Mouse (Mus musculus): ENCODE results near the gene Cldn24. TPM values are rescaled to one million over a fixed set of nuclear protein-coding genes. Genes with fewer than 3 reads are reported as not detected.
A peak's percentile ranks its signal among the peaks of the same experiment; 100 is the strongest.

Cldn24 gene
- total and polyA plus RNA-seq, 2 experiments from 2014 or later, result not detected

- Histone ChIP-seq H3K4me1 (ENCODE audit: insufficient read depth) (no peaks in the 10 kb centered on the region), H3K9ac (no peak overlapping the region), H3K9me3 (ENCODE audit: low read length) (no peaks in the 10 kb centered on the region), H3K4me3 (ENCODE audit: low read depth, low read length) (no peak overlapping the region), H3K27me3 (ENCODE audit: insufficient read depth, low read length) (no peaks in the 10 kb centered on the region), H3K27ac (ENCODE audit: low read depth, low read length) (no peak overlapping the region), H3K36me3 (ENCODE audit: insufficient read depth) (peaks cover 11% of the 10 kb centered on the region; the same call in 1 of the 2 replicates), H3K4me2 (ENCODE audit: low read depth) (no peak overlapping the region)
- WGBS, result 79% methylated on average over 8 of the region's 8 CpGs
- DNase-seq (no peak), ATAC-seq (no peak)
- no peak for TF ChIP-seq CTCF (IDR thresholded peaks at IDR 0.05; ENCODE audit: low read depth)
Measured at GRCm38 (mm10) chr8:47866568-47866967, 44.6 kb downstream of the Cldn24 start.

GRCm38 (mm10) chr8:47867067-47867466 lies 45.1 kb downstream of the Cldn24 start:
- WGBS, result 21% methylated on average over 8 of the region's 8 CpGs
- H3K27ac ChIP-seq (ENCODE audit: low read depth, low read length), result no peak overlapping the region
- no peaks in the 10 kb centered on the region for H3K9me3 ChIP-seq (ENCODE audit: low read length)
- H3K4me3 ChIP-seq (ENCODE audit: low read depth, low read length), result no peak overlapping the region
- ATAC-seq (peak; percentile 87), DNase-seq (peak; percentile 89)
- no peak overlapping the region for H3K9ac ChIP-seq
- no peak overlapping the region for H3K4me2 ChIP-seq (ENCODE audit: low read depth)
- peaks cover 11% of the 10 kb centered on the region; the same call in 1 of the 2 replicates for H3K36me3 ChIP-seq (ENCODE audit: insufficient read depth)
- no peaks in the 10 kb centered on the region for H3K27me3 ChIP-seq (ENCODE audit: insufficient read depth, low read length)
- no peaks in the 10 kb centered on the region for H3K4me1 ChIP-seq (ENCODE audit: insufficient read depth)
- peak; percentile 95 for TF ChIP-seq CTCF (IDR thresholded peaks at IDR 0.05; ENCODE audit: low read depth)

Other genes starting within 250 kb of the Cldn24 start
- 8.9 TPM in 2 replicates for gene Ing2, start 146.6 kb upstream of the Cldn24 start, total RNA-seq (2014; rRNA removed)
- gene Ing2, start 146.6 kb upstream of the Cldn24 start, polyA plus RNA-seq (2015; fragmentation: Nextera tagmentation; extraction: Ambion mirVana), result 11.1 and 13.1 TPM in 2 replicates
- gene Cdkn2aip, start 108.2 kb upstream of the Cldn24 start, total RNA-seq (2014; rRNA removed), result 29.5 and 31.1 TPM in 2 replicates
- gene Cdkn2aip, start 108.2 kb upstream of the Cldn24 start, polyA plus RNA-seq (2015; fragmentation: Nextera tagmentation; extraction: Ambion mirVana), result 24.0 and 24.4 TPM in 2 replicates
- not detected in 2 replicates for gene Cldn22, start 2.3 kb downstream of the Cldn24 start, total RNA-seq (2014; rRNA removed)
- gene Cldn22, start 2.3 kb downstream of the Cldn24 start, polyA plus RNA-seq (2015; fragmentation: Nextera tagmentation; extraction: Ambion mirVana), result not detected in 2 replicates
- gene Wwc2, start 168.8 kb downstream of the Cldn24 start, total RNA-seq (2014; rRNA removed), result 7.8 and 8.4 TPM in 2 replicates
- gene Wwc2, start 168.8 kb downstream of the Cldn24 start, polyA plus RNA-seq (2015; fragmentation: Nextera tagmentation; extraction: Ambion mirVana), result 3.1 and 4.7 TPM in 2 replicates

Data from forebrain, postnatal 0 days (tissue).